Mouse (Mus musculus) myocyte (in vitro differentiated cells): ENCODE results near the gene Slc25a13. TPM values are rescaled to one million over a fixed set of nuclear protein-coding genes. Genes with fewer than 3 reads are reported as not detected.
A peak's percentile ranks its signal among the peaks of the same experiment; 100 is the strongest.

Experiments used
- H3K27me3 ChIP-seq: one replicate; pipeline ENCODE4 v1.6.1; 2011; ENCODE audit not compliant: control insufficient read depth, insufficient read depth, insufficient read length
- H3K36me3 ChIP-seq: one replicate; pipeline ENCODE4 v1.6.1; 2011; ENCODE audit not compliant: control insufficient read depth, insufficient read depth
- H3K4me2 ChIP-seq: one replicate; pipeline ENCODE4 v1.6.1; 2011; ENCODE audit warnings: low read depth, control low read depth
- H3K4me3 ChIP-seq: one replicate; pipeline ENCODE4 v1.5.1; 2011; ENCODE audit warnings: mild to moderate bottlenecking, control low read depth, moderate library complexity
- H3K79me2 ChIP-seq: one replicate; pipeline ENCODE4 v1.6.1; 2011; ENCODE audit not compliant: control insufficient read depth, insufficient read depth
- H3ac ChIP-seq: one replicate; pipeline ENCODE4 v1.6.1; 2011; ENCODE audit not compliant: control insufficient read depth, insufficient read length
- CEBPB ChIP-seq: IDR thresholded peaks from 2 replicates; pipeline ENCODE4 v1.6.1; 2011; ENCODE audit warnings: mild to moderate bottlenecking, moderate library complexity; ENCODE audit not compliant: poor library complexity, insufficient read depth, severe bottlenecking
- E2F4 ChIP-seq: IDR thresholded peaks from one replicate; pipeline ENCODE4 v1.6.1; 2011; ENCODE audit warnings: mild to moderate bottlenecking, control low read depth, moderate library complexity; ENCODE audit not compliant: insufficient read depth
- MAX ChIP-seq: IDR thresholded peaks from one replicate; pipeline ENCODE4 v1.6.1; 2011; ENCODE audit warnings: low read depth, mild to moderate bottlenecking, control low read depth
- MYOD1 ChIP-seq, 3 experiments: IDR thresholded peaks; one replicate each; pipeline ENCODE4 v1.6.1; 2011; ENCODE audit warnings: control low read depth in 2 of 3, low read depth in 2 of 3, mild to moderate bottlenecking in 2 of 3, moderate library complexity in 1 of 3; ENCODE audit not compliant: insufficient read length in 2 of 3, control insufficient read depth in 1 of 3
- MYOG ChIP-seq, 3 experiments: IDR thresholded peaks; one replicate each; pipeline ENCODE4 v1.6.1; 2011; ENCODE audit warnings: control low read depth in 2 of 3, low read depth in 2 of 3, mild to moderate bottlenecking in 2 of 3; ENCODE audit not compliant: insufficient read length in 2 of 3, control insufficient read depth in 1 of 3, insufficient read depth in 1 of 3
- POLR2A ChIP-seq: IDR thresholded peaks from one replicate; pipeline ENCODE4 v1.6.1; 2011; ENCODE audit warnings: low read depth, mild to moderate bottlenecking, control low read depth, moderate library complexity; ENCODE audit not compliant: insufficient read length
- POLR2AphosphoS2 ChIP-seq: IDR thresholded peaks from one replicate; pipeline ENCODE4 v1.6.1; 2011; ENCODE audit warnings: low read depth, control low read depth; ENCODE audit not compliant: insufficient read length
- REST ChIP-seq: IDR thresholded peaks from one replicate; pipeline ENCODE4 v1.6.1; 2011; ENCODE audit warnings: mild to moderate bottlenecking, control low read depth, moderate library complexity; ENCODE audit not compliant: insufficient read depth, insufficient read length
- SRF ChIP-seq: IDR thresholded peaks from one replicate; pipeline ENCODE4 v1.6.1; 2011; ENCODE audit warnings: low read depth; ENCODE audit not compliant: control insufficient read depth, insufficient read length
- TCF12 ChIP-seq: IDR thresholded peaks from one replicate; pipeline ENCODE4 v1.6.1; 2011; ENCODE audit warnings: mild to moderate bottlenecking, control low read depth; ENCODE audit not compliant: poor library complexity, insufficient read depth, severe bottlenecking
- TCF3 ChIP-seq: IDR thresholded peaks from one replicate; pipeline ENCODE4 v1.6.1; 2011; ENCODE audit warnings: low read depth, control low read depth; ENCODE audit not compliant: insufficient read length
- USF1 ChIP-seq: IDR thresholded peaks from one replicate; pipeline ENCODE4 v1.6.1; 2011; ENCODE audit warnings: low read depth, mild to moderate bottlenecking, control low read depth, moderate library complexity
- polyA plus RNA-seq: library from polyadenylated mRNA; unstranded; fragments of >200 nt; fragmentation: generic; extraction: Trizol; gene quantifications from one replicate; pipeline ENCODE4 v1.2.1, GENCODE M21; 2012; ENCODE audit warnings: missing spikeins

Slc25a13 gene
- polyA plus RNA-seq, 1 experiment: 0.42 TPM

GRCm38 (mm10) chr6:6222721-6223120 lies 5.7 kb upstream of the Slc25a13 start:
- no peaks in the 10 kb centered on the region for H3K79me2 ChIP-seq
- H3K4me2 ChIP-seq: no peak overlapping the region
- H3K27me3 ChIP-seq: no peaks in the 10 kb centered on the region
- H3K36me3 ChIP-seq: no peaks in the 10 kb centered on the region
- no peak overlapping the region for H3ac ChIP-seq
- TF ChIP-seq MYOD1 (IDR thresholded peaks at IDR 0.05; ENCODE audit: control insufficient read depth in 1 of 3, insufficient read length in 2 of 3, low read depth in 2 of 3) (no peak), TCF12 (no peak), MAX (no peak), REST (no peak), CEBPB (no peak), MYOG (IDR thresholded peaks at IDR 0.05; ENCODE audit: control insufficient read depth in 1 of 3, insufficient read depth in 1 of 3, insufficient read length in 2 of 3, low read depth in 2 of 3) (no peak), USF1 (no peak), SRF (no peak), POLR2A (no peak), TCF3 (no peak), E2F4 (no peak), POLR2AphosphoS2 (no peak)
- H3K4me3 ChIP-seq: no peak overlapping the region

GRCm38 (mm10) chr6:6220574-6220973 lies 3.6 kb upstream of the Slc25a13 start:
- no peak overlapping the region for H3K4me2 ChIP-seq
- no peak overlapping the region for H3K4me3 ChIP-seq
- TF ChIP-seq REST: no peak
- TF ChIP-seq MYOD1 (IDR thresholded peaks at IDR 0.05; ENCODE audit: control insufficient read depth in 1 of 3, insufficient read length in 2 of 3, low read depth in 2 of 3): no peak
- TF ChIP-seq MYOG (IDR thresholded peaks at IDR 0.05; ENCODE audit: control insufficient read depth in 1 of 3, insufficient read depth in 1 of 3, insufficient read length in 2 of 3, low read depth in 2 of 3): no peak
- TF ChIP-seq TCF12: no peak
- TF ChIP-seq SRF: no peak
- TF ChIP-seq E2F4: no peak
- no peak for TF ChIP-seq MAX
- no peak for TF ChIP-seq POLR2AphosphoS2
- TF ChIP-seq TCF3: no peak
- TF ChIP-seq CEBPB: no peak
- H3ac ChIP-seq: no peak overlapping the region
- H3K36me3 ChIP-seq: no peaks in the 10 kb centered on the region
- no peaks in the 10 kb centered on the region for H3K79me2 ChIP-seq
- no peaks in the 10 kb centered on the region for H3K27me3 ChIP-seq

GRCm38 (mm10) chr6:6219661-6220370 lies 2.8 kb upstream of the Slc25a13 start:
- H3K4me3 ChIP-seq: no peak overlapping the region
- H3K27me3 ChIP-seq: no peaks in the 10 kb centered on the region
- H3K4me2 ChIP-seq: no peak overlapping the region
- no peak overlapping the region for H3ac ChIP-seq
- no peak for TF ChIP-seq MAX
- no peak for TF ChIP-seq CEBPB
- no peak for TF ChIP-seq POLR2A
- no peak for TF ChIP-seq POLR2AphosphoS2
- TF ChIP-seq USF1: no peak
- H3K79me2 ChIP-seq: no peaks in the 10 kb centered on the region
- no peaks in the 10 kb centered on the region for H3K36me3 ChIP-seq

GRCm38 (mm10) chr6:6217286-6217625 lies 283 bp upstream of the Slc25a13 start:
- Histone ChIP-seq H3K4me3 (no peak overlapping the region), H3K4me2 (no peak overlapping the region), H3K36me3 (no peaks in the 10 kb centered on the region), H3K27me3 (no peaks in the 10 kb centered on the region), H3ac (no peak overlapping the region), H3K79me2 (no peaks in the 10 kb centered on the region)
- TF ChIP-seq MYOD1 (IDR thresholded peaks at IDR 0.05; ENCODE audit: control insufficient read depth in 1 of 3, insufficient read length in 2 of 3, low read depth in 2 of 3) (no peak), USF1 (no peak), CEBPB (no peak), E2F4 (no peak), POLR2A (no peak), TCF12 (no peak), MYOG (IDR thresholded peaks at IDR 0.05; ENCODE audit: control insufficient read depth in 1 of 3, insufficient read depth in 1 of 3, insufficient read length in 2 of 3, low read depth in 2 of 3) (no peak), SRF (no peak), TCF3 (no peak), POLR2AphosphoS2 (no peak), REST (no peak), MAX (no peak)

- no peaks in the 10 kb centered on the region for H3K27me3 ChIP-seq
- H3K79me2 ChIP-seq: no peaks in the 10 kb centered on the region
- no peaks in the 10 kb centered on the region for H3K36me3 ChIP-seq
These were observed 860 bp downstream of the Slc25a13 start for GRCm38 (mm10) chr6:6216120-6216506.

More at GRCm38 (mm10) chr6:6216120-6216506, 860 bp downstream of the Slc25a13 start:
- H3K4me3 ChIP-seq: no peak overlapping the region
- TF ChIP-seq USF1 (no peak), POLR2AphosphoS2 (no peak), CEBPB (no peak), TCF12 (no peak), POLR2A (no peak), E2F4 (no peak), MYOD1 (IDR thresholded peaks at IDR 0.05; ENCODE audit: control insufficient read depth in 1 of 3, insufficient read length in 2 of 3, low read depth in 2 of 3) (no peak), REST (no peak), MAX (no peak)
- peak overlapping the region; percentile 14 for H3K4me2 ChIP-seq
- H3ac ChIP-seq: no peak overlapping the region
